Mouse (Mus musculus) kidney, adult 2 months (tissue): ENCODE results near the gene Stx5a. TPM values are rescaled to one million over a fixed set of nuclear protein-coding genes. Genes with fewer than 3 reads are reported as not detected.
"Not testable (repeated sequence)": the region's sequence is repeated elsewhere in the genome, so short reads cannot be mapped to it uniquely, and the experiment has no call there.

Experiments
- DNase-seq: peaks from one replicate; pipeline ENCODE4 v3.0.0; 2021
- H3K27ac ChIP-seq: fragments of 200-500 bp; 2 replicates; pipeline ENCODE4 v1.5.1; 2012; ENCODE audit warnings: low read depth, low read length, control low read depth, inconsistent platforms; ENCODE audit not compliant: insufficient read depth
- H3K27me3 ChIP-seq: fragments of 200-500 bp; replicated peaks from 2 replicates; pipeline ENCODE4 v1.6.1; 2012; ENCODE audit warnings: mild to moderate bottlenecking, moderate library complexity, low read length, inconsistent platforms; ENCODE audit not compliant: control insufficient read depth, insufficient read depth
- H3K36me3 ChIP-seq: fragments of 200-500 bp; 2 replicates; pipeline ENCODE4 v1.6.1; 2012; ENCODE audit warnings: mild to moderate bottlenecking, moderate library complexity, low read length, inconsistent platforms; ENCODE audit not compliant: control insufficient read depth, insufficient read depth
- H3K4me1 ChIP-seq: fragments of 200-500 bp; 2 replicates; pipeline ENCODE4 v1.6.1; 2011; ENCODE audit warnings: low read length; ENCODE audit not compliant: control insufficient read depth, insufficient read depth
- H3K4me3 ChIP-seq: fragments of 200-500 bp; 2 replicates; pipeline ENCODE4 v1.5.1; 2011; ENCODE audit warnings: mild to moderate bottlenecking, low read depth, low read length, control low read depth; ENCODE audit not compliant: insufficient read depth
- CTCF ChIP-seq: fragments of 200-500 bp; conservative IDR thresholded peaks from 2 replicates; pipeline ENCODE4 v1.5.1; 2011; ENCODE audit warnings: low read depth, mild to moderate bottlenecking, control low read depth, low read length, moderate library complexity, mixed read lengths; ENCODE audit not compliant: insufficient read depth, insufficient read length
- POLR2A ChIP-seq: fragments of 200-500 bp; IDR thresholded peaks from one replicate; pipeline ENCODE4 v1.6.1; 2011; ENCODE audit warnings: low read depth, low read length, control low read depth
- WGBS: fragments of 180-500 bp; shearing (Covaris S2); methylation state at CpG from one replicate; pipeline ENCODE4 v1.1.7; 2018; 5-methylcytosine and 5-hydroxymethylcytosine counted together
- polyA plus RNA-seq: library from polyadenylated mRNA; depleted of rRNA; stranded (reverse); fragments of >200 nt; gene quantifications from 2 replicates; pipeline ENCODE4 v1.2.3, GENCODE M21; 2012

Stx5a gene
- polyA plus RNA-seq, 1 experiment = 51.4 TPM

- peaks cover 4% of the 10 kb centered on the region; the same call in 1 of the 2 replicates for H3K4me1 ChIP-seq
- no peak overlapping the region for H3K4me3 ChIP-seq
- 7% methylated on average over 2 of the region's 2 CpGs for WGBS
- DNase-seq = no peak
- H3K36me3 ChIP-seq = peaks cover 19% of the 10 kb centered on the region
- no peak overlapping the region for H3K27ac ChIP-seq
- TF ChIP-seq POLR2A (no peak), CTCF (no peak)
- no peaks in the 10 kb centered on the region for H3K27me3 ChIP-seq
Observed at GRCm38 (mm10) chr19:8724392-8724791, 16.8 kb upstream of the Stx5a start.

GRCm38 (mm10) chr19:8725081-8725613 lies 16.1 kb upstream of the Stx5a start:
- no peak overlapping the region for H3K4me3 ChIP-seq
- H3K4me1 ChIP-seq = peaks cover 4% of the 10 kb centered on the region; the same call in 1 of the 2 replicates
- no peak for DNase-seq
- TF ChIP-seq POLR2A (no peak), CTCF (no peak)
- WGBS = 54% methylated on average over 4 of the region's 4 CpGs
- H3K27ac ChIP-seq = no peak overlapping the region
- peaks cover 19% of the 10 kb centered on the region for H3K36me3 ChIP-seq
- no peaks in the 10 kb centered on the region for H3K27me3 ChIP-seq

- H3K36me3 ChIP-seq = peaks cover 19% of the 10 kb centered on the region
- no peaks in the 10 kb centered on the region for H3K27me3 ChIP-seq
- DNase-seq = no peak
- TF ChIP-seq POLR2A = no peak
- TF ChIP-seq CTCF = no peak
- no peak overlapping the region for H3K4me3 ChIP-seq
- H3K4me1 ChIP-seq = peaks cover 4% of the 10 kb centered on the region; the same call in 1 of the 2 replicates
- WGBS = 75% methylated on average over 3 of the region's 3 CpGs
- H3K27ac ChIP-seq = no peak overlapping the region
Observed at GRCm38 (mm10) chr19:8726609-8727390, 14.4 kb upstream of the Stx5a start.

GRCm38 (mm10) chr19:8727495-8728114 lies 13.6 kb upstream of the Stx5a start:
- H3K27me3 ChIP-seq = no peaks in the 10 kb centered on the region
- 35% methylated on average over 5 of the region's 5 CpGs for WGBS
- TF ChIP-seq POLR2A = no peak
- TF ChIP-seq CTCF = no peak
- H3K27ac ChIP-seq = no peak overlapping the region
- DNase-seq = no peak
- peaks cover 19% of the 10 kb centered on the region for H3K36me3 ChIP-seq
- peaks cover 4% of the 10 kb centered on the region; the same call in 1 of the 2 replicates for H3K4me1 ChIP-seq
- H3K4me3 ChIP-seq = no peak overlapping the region

GRCm38 (mm10) chr19:8728335-8729099 lies 12.7 kb upstream of the Stx5a start:
- DNase-seq, H3K27me3 ChIP-seq, H3K4me3 ChIP-seq, H3K27ac ChIP-seq, H3K4me1 ChIP-seq: not testable (repeated sequence)
- 52% methylated on average over 3 of the region's 3 CpGs for WGBS
- peaks cover 19% of the 10 kb centered on the region for H3K36me3 ChIP-seq

GRCm38 (mm10) chr19:8734334-8734733 lies 6.9 kb upstream of the Stx5a start:
- TF ChIP-seq CTCF (no peak), POLR2A (no peak)
- WGBS = 87% methylated on average over 3 of the region's 3 CpGs
- no peak for DNase-seq
- H3K4me3 ChIP-seq = no peak overlapping the region
- H3K36me3 ChIP-seq = no peaks in the 10 kb centered on the region
- H3K27me3 ChIP-seq = no peaks in the 10 kb centered on the region
- no peaks in the 10 kb centered on the region; the same call in 1 of the 2 replicates for H3K4me1 ChIP-seq
- H3K27ac ChIP-seq = no peak overlapping the region
